Mouse (Mus musculus) kidney, postnatal 4 days (tissue): ENCODE measurements at regions not wholly inside any gene's neighbourhood (a gene's known extent, or its start where the extent isn't known, plus 50 kb on each side); places are given as distances from the start of the nearest gene placed in this dataset.

Experiments used
- DNase-seq, 2 experiments: peaks; one replicate each; pipeline ENCODE4 v3.0.0; 2021; ENCODE audit warnings: mixed read lengths in 2 of 2

GRCm38 (mm10) chr6:117279786-117280411 lies 111.6 kb downstream of the Cxcl12 start:
- no peak for DNase-seq

DNA sequence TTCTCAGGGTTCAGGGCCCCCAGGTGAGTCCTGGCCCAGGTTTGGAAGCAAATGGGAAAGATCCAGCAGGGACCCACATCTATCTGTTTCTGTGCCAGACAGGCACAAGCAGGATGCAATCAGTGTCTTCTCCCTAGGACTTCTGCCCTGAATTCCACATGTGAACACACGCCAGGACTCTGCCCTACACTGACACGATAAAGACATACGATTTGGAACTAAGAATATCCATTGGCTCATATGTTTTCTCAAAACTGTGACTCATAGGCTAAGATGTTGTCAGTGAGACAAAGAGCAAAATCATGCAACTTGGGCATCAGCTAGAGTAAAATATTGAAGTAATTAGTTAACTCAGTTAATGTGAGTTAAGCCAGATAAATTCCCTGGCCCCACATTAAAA lies 112.6 kb downstream of the Cxcl12 start:
- DNase-seq, result no peak

GRCm38 (mm10) chr6:117283616-117284015 lies 115.3 kb downstream of the Cxcl12 start:
- no peak for DNase-seq

DNA sequence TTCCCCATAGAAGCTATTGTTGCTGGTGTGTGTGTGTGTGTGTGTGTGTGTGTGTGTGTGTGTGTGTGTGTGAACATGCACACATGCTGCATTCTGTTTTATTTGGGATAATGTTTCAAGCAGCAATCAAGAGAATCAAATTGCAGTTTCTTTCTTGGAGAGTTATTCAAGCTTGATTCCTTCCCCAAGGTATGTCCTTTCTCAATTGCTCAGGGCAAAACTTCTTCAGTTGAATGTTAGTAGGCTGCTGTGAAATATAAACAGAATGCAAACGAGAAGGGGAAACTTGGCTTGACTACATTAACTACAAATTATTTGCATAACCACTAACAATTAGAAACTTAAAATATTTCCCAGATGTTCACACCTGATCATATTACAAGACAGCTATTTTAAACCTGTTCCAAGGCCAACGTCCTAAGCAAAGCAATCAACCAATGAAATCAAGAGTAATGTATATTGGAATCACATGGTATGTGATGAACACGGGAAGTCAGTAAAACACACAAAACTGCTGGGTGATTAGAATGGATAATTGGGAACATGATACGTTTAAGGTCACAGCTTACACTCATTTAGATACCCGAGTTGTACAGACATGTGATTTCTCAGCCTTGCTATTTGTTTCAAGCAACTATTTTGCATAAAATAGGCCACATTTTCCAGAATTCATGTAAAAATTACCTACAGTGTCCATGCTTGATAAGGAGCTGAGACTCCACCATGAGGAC lies 116.2 kb downstream of the Cxcl12 start:
- no peak for DNase-seq

DNA sequence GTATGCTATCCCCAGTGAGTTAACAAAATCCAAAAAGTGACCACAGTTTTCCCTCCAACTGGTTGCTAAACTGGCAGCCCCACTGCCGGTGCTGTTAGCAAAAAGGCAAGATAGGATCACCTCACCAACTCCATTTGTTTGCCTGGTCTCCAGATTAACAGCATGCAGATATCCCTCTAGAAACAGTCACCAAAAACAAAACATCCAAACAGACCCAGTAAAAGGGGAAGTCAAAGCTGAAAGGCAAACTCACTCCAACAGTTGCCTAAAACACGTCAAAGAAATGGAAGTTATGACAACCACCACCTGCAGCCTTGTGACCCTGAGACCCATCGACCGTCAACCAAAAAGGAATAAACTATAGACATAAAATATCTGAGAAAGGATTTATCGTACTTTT lies 119.1 kb downstream of the Cxcl12 start:
- DNase-seq, result no peak

DNA sequence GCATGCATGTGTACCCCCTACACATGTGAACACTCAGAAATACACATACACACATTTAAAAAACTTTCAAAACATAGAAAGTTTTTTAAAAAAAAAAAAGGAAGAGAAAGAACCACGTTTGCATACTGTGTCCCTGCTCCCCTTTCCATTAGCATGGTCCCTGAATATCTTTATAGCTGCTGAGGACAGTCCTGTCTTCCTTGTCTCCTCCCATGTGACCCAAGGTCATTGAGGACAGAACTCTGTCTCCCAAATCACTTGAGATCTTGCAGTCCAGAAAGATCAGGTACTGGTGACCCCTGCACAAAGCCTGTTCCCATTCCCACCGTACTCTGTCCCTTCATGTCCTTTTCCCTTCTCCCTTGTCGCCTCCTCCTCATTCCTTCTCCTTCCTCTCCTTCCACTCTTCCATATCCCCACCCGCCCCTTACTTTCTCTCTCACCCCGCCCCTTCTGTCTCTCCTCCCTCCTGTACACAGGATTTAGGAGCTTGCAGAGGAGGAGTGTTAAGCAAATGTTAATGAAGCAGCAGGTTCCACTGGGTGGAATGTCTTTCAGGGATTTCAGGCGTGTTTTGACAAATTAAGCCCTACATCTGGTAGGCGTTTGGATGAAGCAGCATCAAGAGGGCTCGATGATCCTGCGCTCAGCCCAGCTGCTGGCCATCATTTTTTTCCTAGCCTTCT lies 125.6 kb downstream of the Cxcl12 start:
- peak in 1 of 2 experiments; percentile 45 for DNase-seq

GRCm38 (mm10) chr6:117297918-117298317 lies 129.6 kb downstream of the Cxcl12 start:
- DNase-seq, result no peak

GRCm38 (mm10) chr6:117299503-117300288 lies 131.4 kb downstream of the Cxcl12 start:
- no peak for DNase-seq

- DNase-seq, result no peak
Measured at GRCm38 (mm10) chr6:117303361-117303760, 135.0 kb downstream of the Cxcl12 start.

GRCm38 (mm10) chr6:117305736-117306250 lies 137.5 kb downstream of the Cxcl12 start:
- DNase-seq, result no peak

DNA sequence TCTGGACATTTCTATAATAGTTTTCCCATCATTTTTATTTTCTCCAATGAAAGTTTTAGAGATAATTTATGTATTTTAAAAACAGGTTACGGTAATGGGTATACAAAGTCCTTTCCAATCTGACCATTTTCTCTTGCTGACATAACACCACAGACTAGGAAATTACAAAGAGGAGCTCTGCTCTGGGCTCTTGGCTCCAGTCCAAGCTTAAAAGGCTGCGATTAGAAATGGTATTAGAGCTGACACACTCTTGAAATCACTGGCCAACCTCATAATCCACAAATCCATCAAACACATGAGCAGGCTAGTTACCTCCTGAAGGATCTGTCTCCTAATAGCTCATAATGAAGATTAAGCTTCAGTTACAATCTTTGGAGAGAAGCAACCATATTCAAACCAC lies 140.3 kb downstream of the Cxcl12 start:
- DNase-seq, result no peak

- no peak for DNase-seq
Measured at GRCm38 (mm10) chr6:117312891-117313781, 144.8 kb downstream of the Cxcl12 start.

- DNase-seq, result no peak
Measured at GRCm38 (mm10) chr6:117313944-117314566, 145.7 kb downstream of the Cxcl12 start.

DNA sequence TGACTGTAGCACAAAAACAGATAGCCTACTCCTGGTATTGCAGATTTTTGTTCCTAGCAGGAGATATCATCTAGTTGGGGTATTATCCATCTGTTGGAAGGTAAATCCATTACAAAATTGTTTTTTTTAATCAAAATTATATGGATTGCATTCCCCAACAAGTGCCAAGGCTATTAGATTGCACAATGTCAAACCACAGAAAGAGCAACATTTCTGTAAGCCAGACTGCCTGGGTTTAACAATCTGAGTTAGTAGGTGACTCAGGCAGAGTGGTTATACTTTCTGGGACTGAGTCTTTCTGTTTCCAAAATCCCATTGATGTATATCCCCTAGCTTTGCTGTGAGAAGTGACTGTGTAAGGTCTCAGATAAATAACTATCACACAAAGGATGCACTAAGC lies 155.0 kb downstream of the Cxcl12 start:
- no peak for DNase-seq

- DNase-seq, result no peak
Measured at GRCm38 (mm10) chr6:117323850-117324249, 155.5 kb downstream of the Cxcl12 start.

DNA sequence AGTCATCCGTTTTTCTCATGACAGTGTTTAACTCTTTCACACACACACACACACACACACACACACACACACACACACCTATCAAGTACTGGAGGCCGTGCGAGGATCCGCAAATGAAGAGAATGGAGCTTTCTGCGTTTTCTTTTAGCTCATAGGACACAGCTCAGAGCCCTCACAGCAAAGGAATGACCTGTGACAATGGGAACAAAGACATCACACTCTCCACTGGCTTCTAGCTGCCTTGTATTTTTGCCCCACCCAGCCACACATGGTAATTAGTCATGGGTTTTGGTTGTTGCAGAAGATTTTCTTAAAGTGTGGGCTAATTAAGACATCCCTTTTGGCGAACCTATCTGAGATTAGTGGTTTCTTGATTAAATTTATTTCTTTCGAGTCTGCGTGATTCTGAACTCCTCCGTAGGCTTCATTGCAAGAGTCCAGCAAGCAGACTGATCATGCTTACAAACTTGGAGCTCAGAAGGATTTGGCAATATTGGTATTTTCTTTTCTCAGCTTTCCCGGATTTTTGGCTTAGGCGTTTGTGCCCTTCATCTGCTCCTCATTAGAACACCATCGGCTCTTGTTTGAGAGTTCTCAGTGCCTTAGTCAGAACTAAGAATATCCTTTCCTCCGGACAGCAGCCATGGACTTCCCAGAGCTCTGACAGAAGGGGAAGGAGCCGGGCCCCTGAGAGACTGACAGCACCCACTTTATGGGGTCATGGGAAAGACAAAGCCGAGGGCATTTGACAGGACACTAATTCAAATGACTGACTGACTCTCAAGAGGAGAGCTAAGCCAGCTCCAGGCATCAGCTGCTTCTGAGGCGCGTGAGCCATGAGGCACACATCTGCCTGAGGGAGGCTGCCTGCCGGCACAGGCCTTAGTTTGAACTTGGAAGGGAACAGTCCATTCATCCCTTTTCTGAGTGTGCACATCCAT lies 158.8 kb downstream of the Cxcl12 start:
- no peak for DNase-seq

DNA sequence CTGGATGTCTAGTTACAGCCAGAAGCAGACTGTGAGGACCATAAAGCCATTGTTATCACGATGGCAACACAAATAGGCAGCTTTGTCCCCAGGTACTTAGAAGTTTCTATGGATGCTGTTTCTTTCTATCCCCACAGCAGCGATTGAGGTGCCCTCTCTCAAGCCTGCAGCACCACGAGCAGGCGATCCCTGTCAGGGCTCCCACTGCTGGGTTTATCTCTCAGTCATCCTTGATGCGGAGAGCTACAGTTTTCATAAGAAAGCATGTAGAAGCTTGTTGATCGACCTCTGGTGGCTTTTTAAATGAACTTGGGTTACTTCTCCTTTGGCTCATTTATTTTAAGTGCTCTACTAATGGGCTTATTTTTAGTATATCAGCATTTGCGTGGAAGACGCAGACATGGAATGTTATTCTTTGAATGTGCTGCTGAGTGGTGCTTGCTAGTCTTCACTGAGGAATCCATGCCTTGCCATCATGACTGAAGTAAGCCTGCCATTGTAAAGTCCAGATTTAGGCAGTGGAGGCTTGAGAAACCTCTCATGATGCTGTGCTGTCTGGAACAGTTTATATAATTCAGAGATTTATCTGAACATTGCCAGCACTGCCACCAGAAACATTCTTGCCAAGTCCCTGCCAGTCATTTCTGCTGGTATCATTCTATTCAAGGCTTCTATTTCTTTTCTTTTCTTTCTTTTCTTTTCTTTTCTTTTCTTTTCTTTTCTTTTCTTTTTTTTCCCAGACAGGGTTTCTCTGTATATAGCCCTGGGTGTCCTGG lies 161.0 kb downstream of the Cxcl12 start:
- no peak for DNase-seq

GRCm38 (mm10) chr6:117330198-117330597 lies 161.9 kb downstream of the Cxcl12 start:
- no peak for DNase-seq

- DNase-seq, result no peak
Measured at GRCm38 (mm10) chr6:117330726-117331360, 162.5 kb downstream of the Cxcl12 start.
